Mouse (Mus musculus) lung, adult 18-20 months (tissue): ENCODE results near the gene Ttc7b.

Source experiments
- DNase-seq, 2 experiments: peaks; one replicate each; pipeline ENCODE4 v3.0.0; 2022; ENCODE audit warnings: mixed read lengths in 2 of 2

The Ttc7b gene

GRCm38 (mm10) chr12:100445686-100446085 is 74.9 kb downstream of the Ttc7b start:
- no peak for DNase-seq

GRCm38 (mm10) chr12:100445271-100445670 is 75.4 kb downstream of the Ttc7b start:
- DNase-seq, result no peak

GRCm38 (mm10) chr12:100444671-100445165 is 75.9 kb downstream of the Ttc7b start:
- no peak for DNase-seq

GRCm38 (mm10) chr12:100443452-100443851 is 77.2 kb downstream of the Ttc7b start:
- no peak for DNase-seq

GRCm38 (mm10) chr12:100441609-100442008 is 79.0 kb downstream of the Ttc7b start:
- no peak for DNase-seq

- DNase-seq, result no peak
Observed at GRCm38 (mm10) chr12:100439883-100440282, 80.7 kb downstream of the Ttc7b start.

GRCm38 (mm10) chr12:100439145-100439755 is 81.4 kb downstream of the Ttc7b start:
- DNase-seq, result no peak

GRCm38 (mm10) chr12:100438509-100438908 is 82.1 kb downstream of the Ttc7b start:
- DNase-seq, result no peak

GRCm38 (mm10) chr12:100437862-100438261 is 82.8 kb downstream of the Ttc7b start:
- DNase-seq, result no peak

GRCm38 (mm10) chr12:100435763-100436162 is 84.9 kb downstream of the Ttc7b start:
- DNase-seq, result no peak

GRCm38 (mm10) chr12:100431830-100432229 is 88.8 kb downstream of the Ttc7b start:
- no peak for DNase-seq

- DNase-seq, result no peak
Observed at GRCm38 (mm10) chr12:100429414-100430114, 91.1 kb downstream of the Ttc7b start.

- DNase-seq, result no peak
Observed at GRCm38 (mm10) chr12:100428183-100428582, 92.4 kb downstream of the Ttc7b start.

- DNase-seq, result no peak
Observed at GRCm38 (mm10) chr12:100426212-100426611, 94.4 kb downstream of the Ttc7b start.

- no peak for DNase-seq
Observed at GRCm38 (mm10) chr12:100425028-100425427, 95.6 kb downstream of the Ttc7b start.

GRCm38 (mm10) chr12:100422286-100422820 is 98.3 kb downstream of the Ttc7b start:
- no peak for DNase-seq

- DNase-seq, result peak; percentile 32 to 55
Observed at GRCm38 (mm10) chr12:100421538-100421937, 99.1 kb downstream of the Ttc7b start.

- no peak for DNase-seq
Observed at GRCm38 (mm10) chr12:100420903-100421302, 99.7 kb downstream of the Ttc7b start.

- no peak for DNase-seq
Observed at GRCm38 (mm10) chr12:100419946-100420874, 100.4 kb downstream of the Ttc7b start.

- DNase-seq, result no peak
Observed at GRCm38 (mm10) chr12:100415802-100416201, 104.8 kb downstream of the Ttc7b start.

GRCm38 (mm10) chr12:100414717-100415398 is 105.8 kb downstream of the Ttc7b start:
- no peak for DNase-seq

- DNase-seq, result no peak
Observed at GRCm38 (mm10) chr12:100408714-100409113, 111.9 kb downstream of the Ttc7b start.
